Mouse (Mus musculus) CD8-positive naive resting alpha-beta T cell, adult 2 months (primary cell): ENCODE data around the gene Fam178b.

Source experiments
- DNase-seq, 2 experiments: peaks; one replicate each; pipeline ENCODE4 v3.0.0; 2022; ENCODE audit warnings: low read depth in 2 of 2, low spot score in 2 of 2

Gene Fam178b

GRCm38 (mm10) chr1:36589486-36589885 is 93.5 kb downstream of the Fam178b start:
- DNase-seq, result no peak

GRCm38 (mm10) chr1:36588476-36589450 is 94.2 kb downstream of the Fam178b start:
- no peak for DNase-seq

GRCm38 (mm10) chr1:36587860-36588259 is 95.1 kb downstream of the Fam178b start:
- DNase-seq, result no peak

- no peak for DNase-seq
Observed at GRCm38 (mm10) chr1:36586288-36586687, 96.7 kb downstream of the Fam178b start.

- no peak for DNase-seq
Observed at GRCm38 (mm10) chr1:36583408-36584116, 99.4 kb downstream of the Fam178b start.

DNA sequence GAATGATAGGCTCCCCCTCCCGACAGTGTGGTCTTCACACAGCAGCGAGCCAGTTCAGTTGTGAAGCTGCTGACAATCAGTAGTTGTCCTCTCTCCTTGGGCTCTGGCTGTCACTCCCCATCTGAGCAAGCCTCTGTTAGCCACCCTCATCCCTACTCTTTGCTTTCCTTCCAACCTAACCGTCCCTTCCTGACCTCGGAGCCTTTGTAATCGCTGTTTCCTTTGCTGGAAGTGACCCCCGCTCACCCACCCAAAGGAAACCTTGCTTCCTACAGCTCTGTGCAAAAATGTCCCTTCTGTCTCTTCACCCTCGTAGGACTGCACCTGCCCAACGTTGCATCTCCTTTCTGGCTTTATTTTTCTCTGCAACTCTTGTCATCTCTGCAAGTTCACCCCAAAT is 100.8 kb downstream of the Fam178b start:
- DNase-seq, result no peak

DNA sequence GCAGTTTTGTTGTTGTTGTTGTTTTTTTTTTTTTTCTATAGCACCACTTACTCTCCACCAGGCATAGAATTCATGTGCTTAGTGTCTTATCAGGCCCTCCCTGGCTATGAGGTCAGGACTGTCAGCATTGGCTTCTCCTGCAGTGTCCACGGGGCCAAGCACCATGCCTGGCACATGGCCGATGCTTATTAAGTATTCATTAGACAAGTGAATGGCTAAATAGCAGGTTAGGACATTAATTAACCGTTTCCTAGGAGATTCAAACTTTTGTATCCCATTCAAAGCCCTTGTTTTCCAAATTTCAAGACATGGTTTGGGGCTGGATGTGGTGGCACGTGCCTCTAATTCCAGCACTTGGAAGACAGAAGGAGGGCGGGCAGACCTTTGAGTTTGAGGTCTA is 101.7 kb downstream of the Fam178b start:
- DNase-seq, result no peak

- DNase-seq, result no peak
Observed at GRCm38 (mm10) chr1:36580384-36581207, 102.4 kb downstream of the Fam178b start.

- no peak for DNase-seq
Observed at GRCm38 (mm10) chr1:36579974-36580383, 103.0 kb downstream of the Fam178b start.

- no peak for DNase-seq
Observed at GRCm38 (mm10) chr1:36576991-36577675, 105.8 kb downstream of the Fam178b start.

DNA sequence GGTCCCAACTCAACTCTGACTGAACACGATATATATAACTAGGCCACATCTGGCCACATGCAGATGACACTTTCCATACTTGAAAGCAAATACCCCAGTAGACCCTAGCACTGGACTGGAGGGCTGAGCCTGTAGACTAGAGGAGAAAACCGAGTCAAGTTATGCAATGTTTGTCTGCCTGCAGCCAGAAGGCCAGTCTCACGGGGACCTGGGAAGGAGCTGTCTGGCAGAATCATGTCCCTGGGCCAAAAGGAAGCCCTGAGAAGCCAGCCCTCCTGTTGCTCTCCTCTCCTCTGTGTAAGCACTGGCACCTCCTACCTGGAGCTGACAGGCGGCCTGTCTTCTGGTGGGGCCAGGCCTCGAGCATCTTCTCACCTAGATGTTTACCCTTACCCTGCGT is 107.6 kb downstream of the Fam178b start:
- no peak for DNase-seq

DNA sequence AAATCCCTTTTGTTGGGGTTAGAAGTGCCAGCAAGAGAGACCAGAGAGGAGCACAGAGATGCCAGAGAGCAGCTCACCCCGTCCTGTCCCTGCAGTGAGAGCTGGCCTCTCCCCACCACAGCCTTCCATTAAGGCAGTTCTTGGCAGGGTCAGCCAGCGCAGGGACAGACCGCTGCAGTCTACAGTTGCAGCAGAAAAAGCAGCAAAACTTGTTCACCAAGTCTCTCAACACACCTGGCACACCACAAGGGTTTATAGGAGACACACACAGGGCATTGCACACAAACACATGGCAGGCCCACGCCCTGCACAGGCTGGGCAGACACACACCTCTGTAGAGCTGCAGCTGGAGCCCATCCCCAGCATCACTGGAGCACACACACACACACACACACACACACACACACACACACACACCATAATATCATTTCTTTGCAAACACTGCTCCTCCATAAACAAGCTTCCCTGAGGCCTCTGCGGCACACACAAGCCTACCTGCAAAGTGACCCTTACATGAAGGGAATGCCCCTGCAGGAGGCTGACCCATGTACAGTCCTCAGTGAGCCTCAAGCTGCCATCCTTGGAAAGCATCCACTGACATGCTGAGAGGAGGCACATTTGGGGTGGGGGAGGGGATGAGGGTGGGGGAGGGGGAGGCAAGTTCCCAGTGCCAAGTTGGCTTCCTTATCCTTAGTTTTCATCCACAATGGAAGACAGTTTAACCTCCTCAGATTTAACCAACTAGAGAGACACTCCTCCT is 108.6 kb downstream of the Fam178b start:
- DNase-seq, result no peak

DNA sequence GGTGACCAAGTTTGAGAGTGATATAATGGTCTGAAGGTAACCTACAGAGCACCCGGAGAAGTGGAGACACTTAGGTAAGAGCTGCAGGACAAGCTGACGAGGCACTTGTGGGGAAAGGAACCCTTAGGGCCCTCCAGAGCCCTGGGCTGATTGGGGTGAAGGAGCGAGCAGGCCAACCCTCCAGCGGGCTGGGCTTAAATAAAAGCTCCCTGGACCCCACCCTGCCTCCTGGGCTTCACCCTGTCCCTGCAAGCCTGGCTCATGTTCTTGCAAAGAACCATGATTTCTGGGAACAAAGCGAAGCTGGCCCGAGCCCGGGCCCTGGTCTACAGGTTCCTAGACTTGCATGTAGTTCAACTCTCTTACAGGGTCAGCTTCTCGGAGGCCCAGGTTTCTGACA is 109.5 kb downstream of the Fam178b start:
- DNase-seq, result no peak

DNA sequence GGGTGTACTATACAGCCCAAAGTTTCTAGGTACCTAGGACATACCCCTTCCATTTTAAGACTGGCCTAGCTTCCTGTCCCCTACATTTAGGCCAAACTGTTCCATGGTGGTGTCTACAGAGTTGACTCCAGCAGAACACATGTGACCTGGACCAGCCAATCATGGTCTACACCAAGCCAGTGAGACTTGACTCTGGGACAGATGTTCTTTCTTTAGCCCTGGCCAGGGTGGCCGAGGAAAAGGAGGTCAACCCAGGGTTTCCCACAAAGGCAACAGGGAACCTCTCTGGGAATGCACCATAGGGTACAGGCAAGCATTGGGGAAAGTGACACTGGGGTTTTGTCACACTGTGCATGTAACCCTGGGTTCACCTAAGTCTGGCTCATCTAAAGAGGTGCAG is 110.3 kb downstream of the Fam178b start:
- no peak for DNase-seq

- no peak for DNase-seq
Observed at GRCm38 (mm10) chr1:36572140-36572700, 110.8 kb downstream of the Fam178b start.

GRCm38 (mm10) chr1:36571627-36572026 is 111.4 kb downstream of the Fam178b start:
- DNase-seq, result no peak

DNA sequence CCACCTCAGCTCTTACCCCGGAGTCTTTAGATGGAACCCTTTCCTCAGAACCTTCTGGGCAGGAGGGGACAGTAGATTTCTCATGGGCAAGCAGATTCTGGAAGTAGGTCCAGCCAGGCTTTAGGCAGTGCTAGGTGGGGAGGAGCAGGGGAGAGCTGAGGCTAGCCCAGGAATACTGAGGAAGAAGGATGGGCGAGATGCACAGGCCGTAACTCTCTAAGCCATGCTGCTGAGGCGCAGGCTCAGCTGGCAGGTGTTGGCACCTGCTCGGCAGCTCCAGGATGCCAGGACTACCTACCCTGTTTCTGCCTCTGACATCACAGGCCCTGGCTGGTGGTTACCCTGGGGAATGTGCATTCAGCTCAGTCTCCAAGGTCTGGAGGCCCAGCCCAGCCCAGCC is 112.7 kb downstream of the Fam178b start:
- DNase-seq, result no peak

DNA sequence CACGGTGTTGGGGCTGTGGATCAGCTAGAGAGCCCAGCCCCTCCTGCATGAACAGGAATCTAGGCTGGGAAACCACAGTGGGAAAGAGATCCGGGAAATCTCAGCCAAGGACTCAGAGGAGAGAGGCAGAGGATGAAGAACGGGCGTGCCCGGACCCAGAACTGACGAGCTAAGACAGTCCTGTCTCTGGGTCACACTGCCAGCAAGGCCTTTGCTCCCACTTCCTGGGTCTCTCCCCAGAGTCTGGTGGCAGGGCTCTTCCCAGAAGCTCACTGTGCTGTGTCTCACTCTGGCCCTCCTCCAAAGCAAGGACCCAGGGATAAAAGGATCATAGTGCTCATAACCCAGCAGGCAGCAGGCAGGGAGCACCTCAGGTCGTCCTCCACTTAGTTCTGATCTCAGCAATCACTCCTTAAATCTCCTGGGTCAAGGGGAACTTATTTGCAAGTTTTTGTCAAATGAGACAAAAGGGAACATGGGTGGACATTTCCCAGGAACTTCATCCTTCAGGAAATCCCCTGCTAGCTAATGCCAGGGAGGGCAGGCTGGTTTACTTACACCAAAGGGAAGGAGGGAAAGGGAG is 113.2 kb downstream of the Fam178b start:
- no peak for DNase-seq

DNA sequence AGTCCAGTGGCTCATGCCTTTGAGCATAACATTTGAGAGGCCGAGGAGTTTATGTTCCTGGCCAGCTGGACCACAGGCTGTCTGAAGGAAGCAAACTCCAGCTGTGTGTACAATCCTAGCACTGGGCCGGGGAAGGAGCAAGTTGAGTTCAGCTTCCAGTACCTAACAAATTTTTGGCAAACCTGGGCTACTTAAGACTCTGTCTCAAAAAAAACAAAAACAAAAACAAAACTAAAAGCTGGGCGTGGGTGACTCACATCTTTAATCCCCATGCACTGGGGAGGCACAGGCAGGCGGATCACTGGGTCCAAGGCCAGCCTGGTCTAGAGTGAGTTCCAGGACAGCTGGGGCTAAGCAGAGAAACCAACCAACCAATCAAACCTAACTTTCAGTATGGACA is 114.2 kb downstream of the Fam178b start:
- DNase-seq, result no peak
